Mouse (Mus musculus): Measurements from ENCODE around the gene Prkg1. TPM values are rescaled to one million over a fixed set of nuclear protein-coding genes. Genes with fewer than 3 reads are reported as not detected.

Prkg1 gene
- total RNA-seq, 2 experiments from 2014 or later = 17.8 to 25.1 TPM

DNA sequence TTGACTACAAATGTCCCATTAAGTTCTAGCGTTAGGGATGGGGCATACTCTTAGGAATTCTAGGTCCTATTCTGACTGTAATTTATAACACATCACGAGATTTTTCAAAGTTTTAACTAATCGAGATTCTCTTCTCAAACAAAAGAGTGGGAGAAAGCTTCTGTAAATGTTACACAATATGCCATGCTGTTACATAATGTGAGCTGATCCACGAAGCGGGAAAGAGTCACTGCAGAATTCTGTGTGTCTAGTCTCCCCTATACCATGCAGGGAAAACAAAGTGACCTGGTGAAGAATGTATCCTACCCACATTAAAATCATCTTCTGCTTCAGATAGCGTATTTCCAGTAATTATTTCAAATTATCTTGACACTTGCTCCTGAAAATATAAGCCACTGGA, 567.8 kb downstream of the Prkg1 start:
- no peak for DNase-seq (ENCODE audit: extremely low spot score in 1 of 2, low spot score in 1 of 2)

GRCm38 (mm10) chr19:31188559-31189218, 576.1 kb downstream of the Prkg1 start:
- no peak for DNase-seq (ENCODE audit: extremely low spot score in 1 of 2, low spot score in 1 of 2)

GRCm38 (mm10) chr19:31180757-31181156, 584.1 kb downstream of the Prkg1 start:
- DNase-seq (ENCODE audit: extremely low spot score in 1 of 2, low spot score in 1 of 2) = no peak

GRCm38 (mm10) chr19:31177279-31177922, 587.4 kb downstream of the Prkg1 start:
- no peak for DNase-seq (ENCODE audit: extremely low spot score in 1 of 2, low spot score in 1 of 2)

DNA sequence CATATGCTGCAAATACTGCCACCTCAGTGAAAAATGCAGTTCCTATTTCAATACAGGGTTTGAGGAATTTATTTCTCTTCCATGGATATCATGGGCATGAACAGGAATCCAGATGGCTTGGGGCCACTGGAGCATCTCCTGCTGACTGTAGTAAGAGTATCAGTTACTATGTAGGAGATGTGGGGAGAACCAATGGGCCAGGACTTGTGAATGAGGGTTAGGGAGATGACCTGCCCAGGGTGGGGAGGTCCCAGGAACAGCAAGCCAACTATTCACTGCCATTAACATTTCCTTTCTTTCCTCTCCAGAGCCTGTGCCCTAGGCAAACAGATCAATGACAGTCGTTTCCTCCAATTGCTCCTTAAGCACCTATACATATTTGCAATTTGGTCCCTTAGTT, 593.8 kb downstream of the Prkg1 start:
- DNase-seq (ENCODE audit: extremely low spot score in 1 of 2, low spot score in 1 of 2) = no peak

DNA sequence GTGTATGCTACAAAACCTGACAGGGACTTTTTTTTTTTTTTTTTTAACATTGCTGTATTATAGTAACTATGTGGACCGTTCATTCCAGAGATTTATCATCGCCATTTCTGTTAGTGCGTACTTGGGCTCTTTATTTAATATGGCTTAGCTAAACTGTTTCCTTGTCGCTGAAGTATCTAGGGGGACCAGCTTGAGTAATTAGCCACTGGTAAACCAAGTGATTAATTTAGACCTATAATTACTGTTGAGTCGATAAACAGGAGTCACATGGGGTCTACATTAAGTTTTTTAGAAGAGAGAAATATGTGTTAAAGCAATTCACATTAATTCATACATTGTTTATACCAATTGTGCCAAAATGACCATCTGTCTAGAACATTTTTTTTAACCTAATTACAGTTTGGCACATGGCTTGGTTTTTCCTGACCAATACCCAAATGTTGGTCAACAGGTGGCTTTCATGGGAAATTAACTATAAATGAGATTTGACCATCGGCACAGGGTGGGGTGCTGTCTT, 605.8 kb downstream of the Prkg1 start:
- no peak for DNase-seq (ENCODE audit: extremely low spot score in 1 of 2, low spot score in 1 of 2)

DNA sequence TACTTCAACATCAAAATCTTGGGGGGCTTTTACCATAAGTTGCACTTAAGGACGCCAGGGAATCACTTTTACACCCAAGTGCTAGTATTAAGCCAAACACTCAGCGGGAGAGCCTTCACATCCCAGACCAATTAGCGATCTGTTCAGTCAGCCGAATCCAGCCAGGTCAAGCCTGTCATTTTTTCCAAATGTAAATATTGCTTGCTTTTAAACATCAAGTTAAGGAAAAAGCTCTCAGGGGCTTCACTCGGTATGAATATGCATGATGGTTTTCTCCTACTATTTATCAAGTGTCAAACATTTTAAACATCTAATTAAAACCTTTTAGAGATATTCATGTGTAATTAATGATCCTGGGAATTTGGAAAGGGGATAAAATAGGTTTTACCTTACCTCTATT, 611.4 kb downstream of the Prkg1 start:
- DNase-seq (ENCODE audit: extremely low spot score in 1 of 2, low spot score in 1 of 2) = no peak

GRCm38 (mm10) chr19:31149902-31150301, 614.9 kb downstream of the Prkg1 start:
- no peak for DNase-seq (ENCODE audit: extremely low spot score in 1 of 2, low spot score in 1 of 2)

DNA sequence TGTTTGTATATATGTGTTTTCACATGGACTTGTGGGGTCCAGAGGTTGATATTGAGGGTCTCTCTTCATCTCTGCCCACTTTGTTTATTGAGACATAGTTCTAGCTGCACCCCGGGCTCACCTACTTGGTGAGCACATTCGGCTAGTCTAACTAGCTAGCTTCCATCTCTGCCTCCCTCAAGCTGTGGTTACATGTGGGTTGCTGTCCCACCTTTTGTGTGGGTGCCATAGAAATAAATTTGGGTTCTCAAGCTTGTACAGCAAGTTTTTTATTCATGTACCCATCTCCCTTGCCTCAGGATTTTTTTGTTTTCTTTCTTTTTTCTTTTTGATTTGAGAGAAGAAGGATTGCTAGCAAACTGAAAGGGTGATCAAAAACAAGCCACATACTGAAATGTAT, 617.4 kb downstream of the Prkg1 start:
- no peak for DNase-seq (ENCODE audit: extremely low spot score in 1 of 2, low spot score in 1 of 2)

GRCm38 (mm10) chr19:31146156-31146555, 618.7 kb downstream of the Prkg1 start:
- no peak for DNase-seq (ENCODE audit: extremely low spot score in 1 of 2, low spot score in 1 of 2)

GRCm38 (mm10) chr19:31141905-31142304, 622.9 kb downstream of the Prkg1 start:
- DNase-seq (ENCODE audit: extremely low spot score in 1 of 2, low spot score in 1 of 2) = no peak

DNA sequence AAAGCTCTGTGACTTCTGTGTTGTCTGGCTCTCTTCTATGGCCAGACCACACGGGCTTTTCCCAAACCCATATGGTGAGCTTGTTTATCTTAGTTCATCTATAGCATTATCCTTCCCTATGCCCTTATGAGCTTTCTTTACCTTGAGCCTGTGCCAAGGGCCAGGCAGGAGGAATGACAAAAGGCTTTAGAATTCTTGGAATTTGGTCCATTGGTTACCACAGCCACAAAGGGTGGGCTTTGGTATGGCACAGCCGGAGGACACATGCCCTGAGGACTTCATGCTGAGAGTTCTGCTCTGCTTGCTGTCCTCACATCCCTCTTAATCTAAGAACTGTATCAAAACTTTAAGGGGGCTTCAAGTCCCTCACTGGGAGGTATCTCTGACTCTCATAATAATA, 628.5 kb downstream of the Prkg1 start:
- no peak for DNase-seq (ENCODE audit: extremely low spot score in 1 of 2, low spot score in 1 of 2)

DNA sequence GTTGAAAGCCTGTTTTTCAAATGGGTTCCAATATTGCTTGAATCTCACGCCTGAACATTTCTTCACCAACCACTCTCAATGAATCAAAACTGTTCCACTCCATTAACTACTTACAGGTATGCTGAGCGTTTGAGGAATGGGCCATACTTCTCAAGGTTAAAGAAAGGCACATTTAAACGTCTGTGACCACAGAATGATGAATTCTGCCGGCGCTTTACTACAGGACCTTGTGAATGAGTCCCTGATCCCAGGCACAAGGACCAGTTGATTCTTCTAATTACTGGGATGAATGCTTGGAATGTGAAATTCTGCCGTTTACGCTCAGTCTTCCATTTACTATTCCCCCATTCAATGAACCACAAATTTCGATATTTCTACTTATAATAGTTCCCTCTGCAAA, 632.2 kb downstream of the Prkg1 start:
- no peak for DNase-seq (ENCODE audit: extremely low spot score in 1 of 2, low spot score in 1 of 2)

- DNase-seq (ENCODE audit: extremely low spot score in 1 of 2, low spot score in 1 of 2) = no peak
Measured at GRCm38 (mm10) chr19:31124628-31125027, 640.2 kb downstream of the Prkg1 start.

DNA sequence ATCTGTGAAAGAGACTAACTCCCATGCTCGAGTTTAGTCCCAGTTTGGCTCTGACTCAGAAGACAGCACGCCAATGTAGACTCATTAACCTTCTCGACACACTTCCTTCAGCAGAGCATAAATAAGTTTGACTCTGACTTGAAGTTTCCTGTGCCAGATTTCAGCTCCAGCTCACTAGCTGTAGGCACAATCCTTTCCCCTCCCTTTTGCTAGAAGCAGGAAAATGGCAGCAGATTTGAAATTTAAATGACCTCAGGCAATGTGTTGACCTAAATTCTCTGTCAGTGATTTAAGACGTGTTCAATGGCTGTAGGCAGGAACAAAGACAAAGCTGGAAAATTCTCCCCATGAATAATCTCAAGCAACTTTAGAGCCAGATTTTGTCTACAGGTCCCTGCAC, 650.1 kb downstream of the Prkg1 start:
- DNase-seq (ENCODE audit: extremely low spot score in 1 of 2, low spot score in 1 of 2) = no peak

GRCm38 (mm10) chr19:31106835-31107554, 657.8 kb downstream of the Prkg1 start:
- no peak for DNase-seq (ENCODE audit: extremely low spot score in 1 of 2, low spot score in 1 of 2)

GRCm38 (mm10) chr19:31106036-31106435, 658.8 kb downstream of the Prkg1 start:
- no peak for DNase-seq (ENCODE audit: extremely low spot score in 1 of 2, low spot score in 1 of 2)

DNA sequence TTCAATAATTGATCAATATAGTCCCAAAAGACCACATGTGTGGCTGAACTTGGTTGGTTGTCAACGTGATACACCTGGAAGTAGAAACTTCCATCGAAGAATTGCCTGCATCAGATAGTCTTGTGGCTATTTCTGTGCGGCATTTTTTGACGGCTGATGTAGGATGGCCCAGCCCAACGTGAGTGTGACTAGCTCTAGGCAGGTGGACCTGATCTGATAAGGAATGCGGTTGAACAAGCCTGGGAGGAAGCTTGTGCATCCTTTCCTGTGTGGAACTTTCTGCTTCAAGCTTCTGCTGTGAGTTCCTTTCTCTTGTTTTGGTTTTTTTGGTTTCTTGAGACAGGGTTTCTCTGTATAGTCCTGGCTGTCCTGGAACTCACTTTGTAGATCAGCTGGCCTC, 660.1 kb downstream of the Prkg1 start:
- no peak for DNase-seq (ENCODE audit: extremely low spot score in 1 of 2, low spot score in 1 of 2)

- DNase-seq (ENCODE audit: extremely low spot score in 1 of 2, low spot score in 1 of 2) = no peak
Measured at GRCm38 (mm10) chr19:31099369-31099768, 665.5 kb downstream of the Prkg1 start.

- DNase-seq (ENCODE audit: extremely low spot score in 1 of 2, low spot score in 1 of 2) = no peak
Measured at GRCm38 (mm10) chr19:31097857-31098256, 667.0 kb downstream of the Prkg1 start.

DNA sequence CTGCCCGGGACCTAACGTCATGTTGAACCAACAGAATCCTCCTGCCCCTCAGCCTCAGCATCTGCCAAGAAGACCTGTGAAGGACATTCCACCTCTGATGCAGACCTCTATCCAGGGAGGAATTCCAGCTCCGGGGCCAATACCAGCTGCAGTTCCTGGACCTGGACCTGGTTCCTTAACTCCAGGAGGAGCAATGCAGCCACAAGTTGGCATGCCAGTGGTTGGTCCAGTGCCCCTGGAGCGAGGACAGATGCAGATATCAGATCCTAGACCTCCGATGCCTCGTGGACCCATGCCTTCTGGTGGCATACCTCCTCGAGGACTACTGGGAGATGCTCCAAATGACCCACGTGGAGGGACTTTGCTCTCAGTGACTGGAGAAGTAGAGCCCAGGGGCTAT, 681.1 kb downstream of the Prkg1 start:
- no peak for DNase-seq (ENCODE audit: extremely low spot score in 1 of 2, low spot score in 1 of 2)

Data from layer of hippocampus, postnatal 25 days (tissue).